Mouse (Mus musculus) stomach, postnatal 0 days (tissue): Measurements from ENCODE around the gene 2310057N15Rik. TPM values are rescaled to one million over a fixed set of nuclear protein-coding genes. Genes with fewer than 3 reads are reported as not detected.

Experiments
- ATAC-seq: fragments of 200-750 bp; cut with Nextera tagmentation; 2 replicates; pipeline ENCODE4 v1.8.0; 2017; ENCODE audit not compliant: low FRiP score, low TSS enrichment
- DNase-seq: peaks from one replicate; pipeline ENCODE4 v3.0.0-alpha.2; 2016; ENCODE audit warnings: low spot score
- H3K27ac ChIP-seq: fragments of 300-500 bp; sonication (generic); replicated peaks from 2 replicates; pipeline ENCODE4 v1.5.1; 2014; ENCODE audit warnings: mild to moderate bottlenecking, control low read depth
- H3K27me3 ChIP-seq: fragments of 300-500 bp; sonication (generic); 2 replicates; pipeline ENCODE4 v1.6.1; 2014; ENCODE audit warnings: low read length; ENCODE audit not compliant: control insufficient read depth, insufficient read depth
- H3K36me3 ChIP-seq: fragments of 300-500 bp; sonication (generic); 2 replicates; pipeline ENCODE4 v1.6.1; 2014; ENCODE audit warnings: low read length, mixed read lengths; ENCODE audit not compliant: control insufficient read depth, insufficient read depth
- H3K4me1 ChIP-seq: fragments of 300-500 bp; sonication (generic); replicated peaks from 2 replicates; pipeline ENCODE4 v1.6.1; 2014; ENCODE audit warnings: antibody characterized with exemption; ENCODE audit not compliant: control insufficient read depth, insufficient read depth
- H3K4me2 ChIP-seq: fragments of 300-500 bp; sonication (generic); replicated peaks from 2 replicates; pipeline ENCODE4 v1.6.1; 2014; ENCODE audit warnings: low read depth, mild to moderate bottlenecking, control low read depth, moderate library complexity
- H3K4me3 ChIP-seq: fragments of 300-500 bp; sonication (generic); 2 replicates; pipeline ENCODE4 v1.5.1; 2014; ENCODE audit warnings: low read depth, low read length, control low read depth
- H3K9ac ChIP-seq: fragments of 300-500 bp; sonication (generic); 2 replicates; pipeline ENCODE4 v1.6.1; 2014; ENCODE audit warnings: mild to moderate bottlenecking, low read length, control low read depth, mixed read lengths
- H3K9me3 ChIP-seq: fragments of 300-500 bp; sonication (generic); 2 replicates; pipeline ENCODE4 v1.6.1; 2016; ENCODE audit warnings: low read length; ENCODE audit not compliant: control insufficient read depth
- CTCF ChIP-seq: IDR thresholded peaks from 2 replicates; pipeline ENCODE4 v1.5.1; 2016; ENCODE audit warnings: antibody characterized with exemption, low read depth, mild to moderate bottlenecking, moderate library complexity
- EP300 ChIP-seq: optimal IDR thresholded peaks from 2 replicates; pipeline ENCODE3; 2016; ENCODE audit warnings: antibody characterized with exemption
- WGBS: fragments of 180-500 bp; shearing (Covaris S2); extraction: QIAGEN DNeasy Blood & Tissue Kit; methylation state at CpG from one replicate; pipeline ENCODE4 v1.1.7; 2014; 5-methylcytosine and 5-hydroxymethylcytosine counted together
- polyA plus RNA-seq: library from polyadenylated mRNA; unstranded; fragments of >200 nt; fragmentation: Nextera tagmentation; extraction: Ambion mirVana; gene quantifications from 2 replicates; pipeline ENCODE4 v1.2.1, GENCODE M21; 2015

Gene 2310057N15Rik
- polyA plus RNA-seq, 1 experiment from 2014 or later = not detected

DNA sequence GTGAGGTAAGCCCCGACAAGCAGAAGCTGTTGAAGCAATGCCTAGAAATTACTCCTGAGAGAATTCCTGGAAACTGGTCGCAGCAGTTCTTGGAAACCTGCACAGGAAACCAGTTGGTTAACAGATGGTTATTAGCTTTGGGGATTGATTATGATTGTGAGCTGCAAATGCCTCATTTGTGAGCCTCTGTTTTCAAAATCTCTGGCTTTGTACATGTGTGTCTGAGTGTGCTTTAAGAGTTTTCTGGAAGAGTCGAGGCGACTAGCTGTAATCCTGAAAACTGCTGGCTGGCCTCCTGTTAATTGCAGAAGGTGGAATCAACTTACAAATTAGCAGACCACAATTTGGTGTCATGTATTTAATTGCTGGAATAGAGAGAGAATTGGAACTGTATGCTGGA is 26.1 kb downstream of the 2310057N15Rik start:
- Histone ChIP-seq H3K36me3 (no peaks in the 10 kb centered on the region), H3K4me2 (no peak overlapping the region), H3K4me1 (no peaks in the 10 kb centered on the region), H3K27ac (no peak overlapping the region), H3K9me3 (no peaks in the 10 kb centered on the region), H3K27me3 (no peaks in the 10 kb centered on the region), H3K4me3 (no peak overlapping the region), H3K9ac (no peak overlapping the region)
- no peak for DNase-seq
- no peak for ATAC-seq
- TF ChIP-seq EP300 (no peak), CTCF (no peak)
- WGBS = 70% methylated on average over 4 of the region's 4 CpGs

DNA sequence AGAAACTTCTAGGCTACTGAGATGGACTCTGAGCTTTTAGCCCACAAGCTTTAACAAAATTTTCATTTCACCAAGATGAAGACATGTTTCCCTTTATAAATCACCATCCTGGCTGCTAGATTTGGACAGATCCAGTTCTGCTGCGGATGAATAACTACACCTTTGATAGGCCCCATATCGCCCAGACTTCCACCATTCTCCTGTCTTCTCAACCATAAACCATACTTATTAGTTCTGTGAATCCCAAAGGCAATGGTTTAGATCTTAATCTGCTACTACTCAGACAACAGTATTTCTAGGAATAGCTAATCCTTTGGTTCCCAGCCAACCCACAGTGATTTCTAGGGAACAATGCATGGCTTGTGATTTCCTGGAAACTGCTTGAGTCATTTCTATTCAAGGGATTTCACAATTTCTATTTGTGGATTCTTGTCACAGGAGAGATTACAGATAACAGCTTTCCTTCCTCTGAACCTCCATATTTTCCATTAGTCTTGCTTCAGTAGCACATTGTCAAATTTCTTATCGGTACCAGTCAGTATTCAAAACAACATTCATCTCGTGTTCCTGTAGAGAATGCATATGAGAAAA is 29.2 kb downstream of the 2310057N15Rik start:
- H3K27me3 ChIP-seq = no peaks in the 10 kb centered on the region
- no peak overlapping the region for H3K9ac ChIP-seq
- no peak overlapping the region for H3K4me3 ChIP-seq
- ATAC-seq (peak; percentile 47; the same call in 1 of the 2 replicates), DNase-seq (no peak)
- no peak overlapping the region for H3K27ac ChIP-seq
- no peak overlapping the region for H3K4me2 ChIP-seq
- 40% methylated on average over 4 of the region's 4 CpGs for WGBS
- H3K4me1 ChIP-seq = no peaks in the 10 kb centered on the region
- H3K36me3 ChIP-seq = no peaks in the 10 kb centered on the region
- H3K9me3 ChIP-seq = no peaks in the 10 kb centered on the region
- no peak for TF ChIP-seq CTCF
- no peak for TF ChIP-seq EP300

DNA sequence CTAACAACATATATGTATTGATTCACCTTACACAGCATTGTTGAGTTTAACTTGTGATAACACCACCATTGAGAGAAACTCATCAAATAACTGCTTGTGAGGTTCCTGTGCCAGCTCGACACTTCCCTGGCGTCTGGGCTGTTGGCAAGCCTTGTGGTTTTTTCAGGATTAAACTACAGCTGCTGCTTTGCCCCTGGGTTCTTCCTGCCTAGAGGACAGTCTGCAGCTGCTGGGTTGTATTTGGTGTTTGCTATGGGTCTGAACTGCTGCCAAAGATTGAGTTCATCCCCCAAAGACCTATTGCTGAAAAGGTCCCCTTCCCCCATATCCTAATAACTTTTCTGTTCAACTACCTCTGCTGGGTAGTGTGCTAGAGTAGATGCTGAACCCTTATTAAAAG is 38.6 kb downstream of the 2310057N15Rik start:
- Histone ChIP-seq H3K4me2 (no peak overlapping the region), H3K9me3 (no peaks in the 10 kb centered on the region), H3K27me3 (no peaks in the 10 kb centered on the region), H3K36me3 (no peaks in the 10 kb centered on the region), H3K9ac (no peak overlapping the region), H3K27ac (no peak overlapping the region), H3K4me3 (no peak overlapping the region), H3K4me1 (no peaks in the 10 kb centered on the region)
- WGBS = 24% methylated on average over 2 of the region's 2 CpGs
- DNase-seq = no peak
- no peak for ATAC-seq
- no peak for TF ChIP-seq EP300
- TF ChIP-seq CTCF = no peak

DNA sequence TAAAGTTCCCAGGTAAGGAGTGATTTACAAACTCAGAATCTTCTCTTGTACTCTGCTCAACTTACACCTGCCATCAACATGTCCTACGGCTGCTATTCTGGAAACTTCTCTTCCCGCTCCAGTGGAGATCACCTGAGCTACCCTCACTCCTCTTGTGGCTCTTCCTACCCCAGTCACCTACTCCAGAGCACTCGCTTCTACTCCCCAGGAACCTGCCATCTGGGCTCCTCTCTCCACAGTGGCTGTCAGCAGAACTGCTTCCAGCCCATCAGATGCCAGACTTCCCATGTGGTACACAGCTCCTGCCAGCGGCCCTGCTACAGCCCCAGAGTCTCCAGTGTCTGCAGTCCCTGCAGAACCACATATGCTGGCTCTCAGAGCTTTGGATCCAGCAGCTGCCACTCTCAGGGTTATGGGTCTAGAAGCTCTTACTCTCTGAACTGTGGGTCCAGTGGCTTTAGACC is 45.2 kb downstream of the 2310057N15Rik start, which contains the start of gene Krtap13-1:
Krtap13-1 (plus strand) TSS at position 51 of the 464 bp plus-strand sequence.
- Histone ChIP-seq H3K4me3 (no peak within 1 kb of the TSS), H3K4me1 (no peaks in the 10 kb centered on the region), H3K9me3 (no peaks in the 10 kb centered on the region), H3K9ac (no peak within 1 kb of the TSS), H3K27ac (no peak within 1 kb of the TSS), H3K4me2 (no peak within 1 kb of the TSS), H3K36me3 (no peaks in the 10 kb centered on the region), H3K27me3 (no peaks in the 10 kb centered on the region)
- no peak for ATAC-seq
- 82% methylated on average over 4 of the region's 4 CpGs for WGBS
- no peak for DNase-seq
- no peak for TF ChIP-seq EP300

Other genes starting within 250 kb of the 2310057N15Rik start
- gene Cldn8, start 211.0 kb downstream of the 2310057N15Rik start, polyA plus RNA-seq = 1.5 and 2.2 TPM in 2 replicates
- not detected in 2 replicates for gene Krtap24-1, start 161.9 kb downstream of the 2310057N15Rik start, polyA plus RNA-seq
- 0.41 and 0.64 TPM in 2 replicates for gene 2310079G19Rik, start 146.5 kb downstream of the 2310057N15Rik start, polyA plus RNA-seq
- not detected in 2 replicates for gene Krtap26-1, start 126.4 kb downstream of the 2310057N15Rik start, polyA plus RNA-seq
- not detected in 2 replicates for gene Krtap27-1, start 102.5 kb downstream of the 2310057N15Rik start, polyA plus RNA-seq
- not detected in 2 replicates for gene 2310061N02Rik, start 66.2 kb downstream of the 2310057N15Rik start, polyA plus RNA-seq
- not detected in 2 replicates for gene Krtap13-1, start 45.3 kb downstream of the 2310057N15Rik start, polyA plus RNA-seq
- not detected in 2 replicates for gene Krtap13, start 22.6 kb downstream of the 2310057N15Rik start, polyA plus RNA-seq
- gene 2310034C09Rik, start 15.4 kb downstream of the 2310057N15Rik start, polyA plus RNA-seq = 0.13 and 0.23 TPM in 2 replicates
- gene Gm5965, start 3.7 kb upstream of the 2310057N15Rik start, polyA plus RNA-seq = not detected in 2 replicates
- gene Gm20741, start 38.0 kb upstream of the 2310057N15Rik start, polyA plus RNA-seq = not detected in 2 replicates
- gene Krtap15, start 46.0 kb upstream of the 2310057N15Rik start, polyA plus RNA-seq = not detected in 2 replicates
- gene Krtap14, start 51.9 kb upstream of the 2310057N15Rik start, polyA plus RNA-seq = not detected in 2 replicates
- not detected in 2 replicates for gene Krtap19-1, start 95.2 kb upstream of the 2310057N15Rik start, polyA plus RNA-seq
- gene Krtap19-2, start 100.1 kb upstream of the 2310057N15Rik start, polyA plus RNA-seq = not detected in 2 replicates
- not detected in 2 replicates for gene Krtap19-3, start 103.8 kb upstream of the 2310057N15Rik start, polyA plus RNA-seq
- not detected in 2 replicates for gene Krtap19-4, start 110.9 kb upstream of the 2310057N15Rik start, polyA plus RNA-seq
- not detected in 2 replicates for gene Krtap19-5, start 122.3 kb upstream of the 2310057N15Rik start, polyA plus RNA-seq
- not detected in 2 replicates for gene Krtap19-9b, start 158.1 kb upstream of the 2310057N15Rik start, polyA plus RNA-seq
- gene Krtap16-3, start 188.7 kb upstream of the 2310057N15Rik start, polyA plus RNA-seq = not detected in 2 replicates
- gene Krtap22-2, start 236.6 kb upstream of the 2310057N15Rik start, polyA plus RNA-seq = not detected in 2 replicates
- gene Gm10229, start 241.1 kb upstream of the 2310057N15Rik start, polyA plus RNA-seq = not detected in 2 replicates